14 mouse cellular contexts compared by ENCODE assay signal in genomic region chr15:87345826-87346225, GRCm38 (mm10).
A peak's percentile ranks its signal among the peaks of the same experiment; 100 is the strongest.
DNase-seq lines count a peak whose midpoint lies in the region; ATAC-seq and TF ChIP-seq lines count a peak whose summit lies in the region.
"Had no signal": no experiment of that assay in that cellular context is flagged by ENCODE, and none has a peak within 500 bp of the region (broad histone marks: within the 10 kb centered on the region; RNA-seq: fewer than 3 reads in every experiment).

No protein-coding gene starts in this region.

- no peak overlapping the region for H3K4me2 ChIP-seq in hindbrain, embryonic 15.5 days
- H3K4me2 ChIP-seq in hindbrain, embryonic 12.5 days (replicated peaks), result no peak overlapping the region
- no peak overlapping the region for H3K4me2 ChIP-seq in liver, postnatal 0 days (ENCODE audit: low read depth, low read length)
- H3K4me2 ChIP-seq: embryonic facial prominence, embryonic 12.5 days; midbrain, embryonic 12.5 days had no signal

- peak; percentile 16 for DNase-seq in adrenal gland, postnatal 10 days
- DNase-seq in adrenal gland, adult 8-10 months, result no peak
- DNase-seq in liver, adult 2 months (ENCODE audit: extremely low read depth, low read depth, low spot score), result peak; percentile 28
- no peak for DNase-seq in liver, postnatal 0 days
- peak; percentile 91 to 95 for DNase-seq in cerebellum, postnatal 10 days
- DNase-seq in left cerebral cortex, adult 18-20 months (ENCODE audit: low spot score in 2 of 2), result no peak
- DNase-seq: lung, adult 18-20 months; lung, postnatal 36 days; thymus, adult 18-20 months had no signal

- no peak overlapping the region for H3K27ac ChIP-seq in hindbrain, embryonic 15.5 days (replicated peaks)
- H3K27ac ChIP-seq in hindbrain, embryonic 12.5 days, result no peak overlapping the region
- H3K27ac ChIP-seq in liver, adult 2 months (replicated peaks; ENCODE audit: insufficient read depth, low read depth, low read length), result no peak overlapping the region
- H3K27ac ChIP-seq in liver, postnatal 0 days (ENCODE audit: low read depth), result no peak overlapping the region
- H3K27ac ChIP-seq: embryonic facial prominence, embryonic 12.5 days; left cerebral cortex, adult 2 months; midbrain, embryonic 12.5 days had no signal

- 37% methylated on average over 3 of the region's 3 CpGs for WGBS in hindbrain, embryonic 15.5 days
- 61% methylated on average over 3 of the region's 3 CpGs for WGBS in hindbrain, embryonic 12.5 days
- WGBS in liver, adult 2 months, result 49% methylated on average over 3 of the region's 3 CpGs
- WGBS in liver, postnatal 0 days (ENCODE audit: insufficient replicate concordance), result 52% methylated on average over 3 of the region's 3 CpGs

- H3K4me3 ChIP-seq in hindbrain, embryonic 15.5 days, result no peak overlapping the region
- H3K4me3 ChIP-seq in hindbrain, embryonic 12.5 days, result no peak overlapping the region
- no peak overlapping the region for H3K4me3 ChIP-seq in liver, adult 2 months (ENCODE audit: insufficient read depth, low read depth, low read length)
- no peak overlapping the region for H3K4me3 ChIP-seq in liver, postnatal 0 days (ENCODE audit: low read depth, low read length)
- H3K4me3 ChIP-seq: embryonic facial prominence, embryonic 12.5 days; left cerebral cortex, adult 2 months; midbrain, embryonic 12.5 days had no signal

- H3K79me2 ChIP-seq in liver, adult 2 months (ENCODE audit: control insufficient read depth, insufficient read depth, low read length), result no peaks in the 10 kb centered on the region

- H3K9ac ChIP-seq in hindbrain, embryonic 15.5 days, result no peak overlapping the region
- H3K9ac ChIP-seq in hindbrain, embryonic 12.5 days, result no peak overlapping the region
- H3K9ac ChIP-seq in liver, adult 2 months (ENCODE audit: low read depth, low read length), result no peak overlapping the region
- no peak overlapping the region for H3K9ac ChIP-seq in liver, postnatal 0 days (replicated peaks)
- H3K9ac ChIP-seq: embryonic facial prominence, embryonic 12.5 days; midbrain, embryonic 12.5 days had no signal

- H3K27me3 ChIP-seq in hindbrain, embryonic 15.5 days, result no peaks in the 10 kb centered on the region
- H3K27me3 ChIP-seq in hindbrain, embryonic 12.5 days, result no peaks in the 10 kb centered on the region
- H3K27me3 ChIP-seq in liver, adult 2 months (ENCODE audit: control insufficient read depth, insufficient read depth, low read length), result no peaks in the 10 kb centered on the region
- H3K27me3 ChIP-seq in liver, postnatal 0 days (ENCODE audit: insufficient read depth, low read length), result no peaks in the 10 kb centered on the region
- H3K27me3 ChIP-seq: embryonic facial prominence, embryonic 12.5 days; midbrain, embryonic 12.5 days had no signal

- TF ChIP-seq EP300 in liver, postnatal 0 days (IDR thresholded peaks at IDR 0.05; ENCODE audit: low read depth), result no peak

- no peak for TF ChIP-seq CTCF in liver, adult 2 months (IDR thresholded peaks at IDR 0.05; ENCODE audit: low read depth, low read length)
- no peak for TF ChIP-seq CTCF in liver, postnatal 0 days (IDR thresholded peaks at IDR 0.05; ENCODE audit: low read depth)

- no peaks in the 10 kb centered on the region for H3K36me3 ChIP-seq in hindbrain, embryonic 15.5 days
- H3K36me3 ChIP-seq in hindbrain, embryonic 12.5 days, result no peaks in the 10 kb centered on the region
- H3K36me3 ChIP-seq in liver, adult 2 months (ENCODE audit: control insufficient read depth, insufficient read depth, low read length), result no peaks in the 10 kb centered on the region
- H3K36me3 ChIP-seq in liver, postnatal 0 days (replicated peaks; ENCODE audit: insufficient read depth, low read length), result no peaks in the 10 kb centered on the region
- H3K36me3 ChIP-seq: embryonic facial prominence, embryonic 12.5 days; midbrain, embryonic 12.5 days had no signal

- ATAC-seq in hindbrain, embryonic 15.5 days (ENCODE audit: low FRiP score, low read depth), result peak; percentile 69; the same call in 1 of the 2 replicates
- ATAC-seq in hindbrain, embryonic 12.5 days (ENCODE audit: low FRiP score), result no peak
- ATAC-seq in liver, postnatal 0 days, result no peak

- H3K4me1 ChIP-seq in hindbrain, embryonic 15.5 days (replicated peaks), result peaks cover 6% of the 10 kb centered on the region; the same call in 1 of the 2 replicates
- no peaks in the 10 kb centered on the region for H3K4me1 ChIP-seq in hindbrain, embryonic 12.5 days
- no peaks in the 10 kb centered on the region for H3K4me1 ChIP-seq in liver, adult 2 months (ENCODE audit: control insufficient read depth, insufficient read depth, low read length)
- no peaks in the 10 kb centered on the region for H3K4me1 ChIP-seq in liver, postnatal 0 days (ENCODE audit: insufficient read depth)
- H3K4me1 ChIP-seq: embryonic facial prominence, embryonic 12.5 days had no signal

- TF ChIP-seq POLR2A in liver, adult 2 months (IDR thresholded peaks at IDR 0.05; ENCODE audit: extremely low read depth, insufficient read depth, low read length), result no peak

- H3K9me3 ChIP-seq in hindbrain, embryonic 15.5 days, result no peaks in the 10 kb centered on the region
- no peaks in the 10 kb centered on the region for H3K9me3 ChIP-seq in hindbrain, embryonic 12.5 days (replicated peaks)
- H3K9me3 ChIP-seq in liver, postnatal 0 days (ENCODE audit: low read length), result 0 out of 2 replicates have a peak, but pooled peaks cover 3% of the 10 kb centered on the region
- H3K9me3 ChIP-seq: embryonic facial prominence, embryonic 12.5 days; midbrain, embryonic 12.5 days had no signal

Comparison
In these comparisons a context has a peak if more than half of its experiments do, and no peak if none do; other contexts are left out.
1. DNase-seq: peak in adrenal gland, postnatal 10 days (single experiment), liver, adult 2 months (single experiment) and cerebellum, postnatal 10 days (2 of 2); none in adrenal gland, adult 8-10 months (single experiment), liver, postnatal 0 days (single experiment) and left cerebral cortex, adult 18-20 months (0 of 2).